Mouse (Mus musculus) C2C12 (cell line): Measurements from ENCODE around the gene Dnajc13.

Experiments
- CTCF ChIP-seq: IDR thresholded peaks from one replicate; pipeline ENCODE4 v1.5.1; 2011; ENCODE audit not compliant: control insufficient read depth, insufficient read depth, insufficient read length
- FOSL1 ChIP-seq: IDR thresholded peaks from one replicate; pipeline ENCODE4 v1.8.0; 2011; ENCODE audit warnings: mild to moderate bottlenecking, low read length; ENCODE audit not compliant: poor library complexity, insufficient read depth, severe bottlenecking
- MAX ChIP-seq: IDR thresholded peaks from one replicate; pipeline ENCODE4 v1.6.1; 2011; ENCODE audit warnings: mild to moderate bottlenecking, control low read depth
- MYOD1 ChIP-seq: IDR thresholded peaks from one replicate; pipeline ENCODE4 v1.6.1; 2011; ENCODE audit warnings: low read depth; ENCODE audit not compliant: control insufficient read depth, insufficient read length
- USF1 ChIP-seq: IDR thresholded peaks from one replicate; pipeline ENCODE4 v1.6.1; 2011; ENCODE audit warnings: low read depth, mild to moderate bottlenecking, control low read depth, moderate library complexity

DNA sequence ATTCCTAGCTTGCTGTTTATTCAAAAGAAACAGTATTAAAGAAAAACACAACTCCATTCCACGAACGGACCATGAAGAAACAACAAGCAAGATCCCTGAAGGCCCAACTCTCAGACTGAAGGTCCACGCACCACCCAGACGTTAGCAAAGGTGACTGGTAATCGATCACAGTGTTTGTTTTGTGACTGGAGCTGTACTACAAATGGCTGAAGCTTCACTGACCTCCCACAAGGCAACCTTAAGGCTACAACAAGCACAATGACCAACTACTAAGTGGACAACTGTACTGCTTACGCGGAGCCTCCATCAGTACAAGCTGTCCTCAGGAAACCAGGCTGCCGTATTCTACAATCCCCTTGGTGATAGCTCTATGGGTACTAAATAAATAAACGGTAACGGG lies 92.7 kb downstream of the Dnajc13 start:
- TF ChIP-seq CTCF, result no peak
- no peak for TF ChIP-seq MAX
- TF ChIP-seq FOSL1, result no peak
- TF ChIP-seq USF1, result no peak
- TF ChIP-seq MYOD1, result no peak
